Mouse (Mus musculus): Measurements from ENCODE around the gene Ptprr.

DNA sequence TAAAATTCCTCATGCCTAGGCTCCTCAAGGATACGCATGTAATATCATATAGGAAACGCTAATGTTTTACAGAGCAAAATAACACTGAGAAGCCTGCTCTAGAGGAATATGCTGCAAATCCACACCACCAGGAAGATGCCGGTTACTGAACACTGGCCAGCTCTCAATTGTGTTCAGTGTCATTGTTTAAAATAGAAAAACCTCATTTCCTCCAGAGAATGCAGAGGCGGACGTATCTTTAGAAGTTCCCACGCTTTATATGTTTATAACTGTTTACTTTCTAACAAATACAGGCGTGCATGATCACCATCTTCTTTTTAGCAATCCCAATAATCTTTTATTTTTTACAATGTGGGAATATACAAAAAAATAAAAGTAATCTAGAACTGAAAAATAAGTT is 224.2 kb downstream of the Ptprr start:
- no peak for TF ChIP-seq CTCF (IDR thresholded peaks at IDR 0.05; ENCODE audit: control insufficient read depth, insufficient read depth, insufficient replicate concordance, low read depth, low read length)
- TF ChIP-seq POLR2A (IDR thresholded peaks at IDR 0.05; ENCODE audit: control insufficient read depth, low read depth, low read length), result no peak
